Mouse (Mus musculus): ENCODE measurements at regions not wholly inside any gene's neighbourhood (a gene's known extent, or its start where the extent isn't known, plus 50 kb on each side); places are given as distances from the start of the nearest gene placed in this dataset.

DNA sequence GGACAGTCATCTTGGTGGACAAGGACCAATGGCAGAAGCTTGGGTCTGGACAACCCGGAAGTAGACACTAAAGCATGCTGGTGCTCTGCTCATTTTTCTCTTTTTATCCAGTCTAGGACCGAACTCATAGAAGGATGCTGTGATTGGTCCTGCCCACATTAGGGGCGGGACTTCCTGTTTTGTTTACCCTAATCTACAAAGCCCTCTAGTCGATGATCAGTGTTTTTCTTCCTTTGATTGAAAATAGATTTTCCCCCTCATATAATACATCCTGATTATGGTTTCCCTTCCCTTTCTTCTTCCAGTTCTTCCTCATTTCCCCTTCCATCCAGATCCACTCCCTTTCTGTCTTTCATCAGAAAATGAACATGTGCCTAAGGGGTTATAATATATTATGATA lies 175.0 kb upstream of the Stt3b start:
- no peak for TF ChIP-seq EP300 (optimal IDR thresholded peaks at IDR 0.05)
- no peak for ATAC-seq (ENCODE audit: low FRiP score, low TSS enrichment)
- no peak overlapping the region for H3K4me2 ChIP-seq (replicated peaks; ENCODE audit: low read depth)

DNA sequence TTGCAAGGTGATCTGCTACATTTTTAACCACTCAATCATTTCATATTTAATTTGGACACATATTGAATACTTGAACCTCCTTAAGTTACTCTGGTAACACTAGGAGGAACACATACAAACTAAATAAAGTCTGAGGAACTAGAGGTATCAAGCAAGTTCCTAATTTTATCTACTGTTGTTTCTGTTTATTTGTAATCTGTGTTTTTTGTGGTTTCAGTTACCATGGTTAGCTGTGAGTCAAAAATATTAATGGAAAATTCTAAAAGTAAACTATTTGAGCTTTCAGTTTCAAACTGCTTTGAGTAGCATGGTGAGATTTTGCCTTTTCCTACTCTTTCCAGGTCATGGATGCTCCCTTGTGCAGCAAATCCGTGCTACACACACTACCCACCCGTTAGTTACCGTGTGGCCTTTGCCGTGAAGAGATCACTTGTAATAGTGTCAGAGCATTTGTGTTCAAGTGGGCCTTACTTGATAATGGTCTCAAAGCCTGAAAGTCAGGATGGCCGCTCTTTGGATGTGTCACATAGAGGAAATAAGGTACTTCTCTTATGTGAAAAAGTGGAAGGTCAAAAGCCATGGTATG lies 177.0 kb upstream of the Stt3b start:
- Histone ChIP-seq H3K4me3 (ENCODE audit: low read depth, low read length) (no peak overlapping the region), H3K9ac (ENCODE audit: low read length) (no peak overlapping the region), H3K9me3 (ENCODE audit: control insufficient read depth, low read length) (no peaks in the 10 kb centered on the region), H3K4me1 (replicated peaks; ENCODE audit: control insufficient read depth, insufficient read depth) (no peaks in the 10 kb centered on the region), H3K36me3 (ENCODE audit: control insufficient read depth, insufficient read depth, low read length) (no peaks in the 10 kb centered on the region), H3K4me2 (replicated peaks; ENCODE audit: low read depth) (no peak overlapping the region), H3K27me3 (ENCODE audit: control insufficient read depth, insufficient read depth, low read length) (no peaks in the 10 kb centered on the region), H3K27ac (replicated peaks) (no peak overlapping the region)
- ATAC-seq (ENCODE audit: low FRiP score, low TSS enrichment) (no peak), DNase-seq (ENCODE audit: low spot score) (no peak)
- WGBS: 93% methylated on average over 5 of the region's 5 CpGs
- TF ChIP-seq CTCF (IDR thresholded peaks at IDR 0.05; ENCODE audit: low read depth) (no peak), EP300 (optimal IDR thresholded peaks at IDR 0.05) (no peak)

More for the DNA sequence above, 175.0 kb upstream of the Stt3b start:
- no peaks in the 10 kb centered on the region for H3K27me3 ChIP-seq (ENCODE audit: control insufficient read depth, insufficient read depth, low read length)
- DNase-seq (ENCODE audit: low spot score): no peak
- no peaks in the 10 kb centered on the region for H3K4me1 ChIP-seq (replicated peaks; ENCODE audit: control insufficient read depth, insufficient read depth)
- H3K9ac ChIP-seq (ENCODE audit: low read length): no peak overlapping the region
- H3K9me3 ChIP-seq (ENCODE audit: control insufficient read depth, low read length): no peaks in the 10 kb centered on the region
- no peak overlapping the region for H3K4me3 ChIP-seq (ENCODE audit: low read depth, low read length)
- H3K36me3 ChIP-seq (ENCODE audit: control insufficient read depth, insufficient read depth, low read length): no peaks in the 10 kb centered on the region
- no peak overlapping the region for H3K27ac ChIP-seq (replicated peaks)
- 89% methylated on average over 4 of the region's 4 CpGs for WGBS

GRCm38 (mm10) chr9:115488913-115489809 lies 178.9 kb upstream of the Stt3b start:
- H3K36me3 ChIP-seq (ENCODE audit: control insufficient read depth, insufficient read depth, low read length): no peaks in the 10 kb centered on the region
- no peak overlapping the region for H3K4me3 ChIP-seq (ENCODE audit: low read depth, low read length)
- H3K9me3 ChIP-seq (ENCODE audit: control insufficient read depth, low read length): no peaks in the 10 kb centered on the region
- no peaks in the 10 kb centered on the region for H3K27me3 ChIP-seq (ENCODE audit: control insufficient read depth, insufficient read depth, low read length)
- H3K9ac ChIP-seq (ENCODE audit: low read length): no peak overlapping the region
- H3K4me2 ChIP-seq (replicated peaks; ENCODE audit: low read depth): no peak overlapping the region
- WGBS: 89% methylated on average over 9 of the region's 9 CpGs
- ATAC-seq (ENCODE audit: low FRiP score, low TSS enrichment) (no peak), DNase-seq (ENCODE audit: low spot score) (no peak)
- TF ChIP-seq CTCF (IDR thresholded peaks at IDR 0.05; ENCODE audit: low read depth) (no peak), EP300 (optimal IDR thresholded peaks at IDR 0.05) (no peak)
- H3K4me1 ChIP-seq (replicated peaks; ENCODE audit: control insufficient read depth, insufficient read depth): no peaks in the 10 kb centered on the region
- no peak overlapping the region for H3K27ac ChIP-seq (replicated peaks)

- Histone ChIP-seq H3K36me3 (ENCODE audit: control insufficient read depth, insufficient read depth, low read length) (no peaks in the 10 kb centered on the region), H3K4me3 (ENCODE audit: low read depth, low read length) (no peak overlapping the region), H3K4me2 (replicated peaks; ENCODE audit: low read depth) (no peak overlapping the region), H3K4me1 (replicated peaks; ENCODE audit: control insufficient read depth, insufficient read depth) (no peaks in the 10 kb centered on the region), H3K27ac (replicated peaks) (no peak overlapping the region), H3K27me3 (ENCODE audit: control insufficient read depth, insufficient read depth, low read length) (no peaks in the 10 kb centered on the region), H3K9me3 (ENCODE audit: control insufficient read depth, low read length) (no peaks in the 10 kb centered on the region), H3K9ac (ENCODE audit: low read length) (no peak overlapping the region)
- ATAC-seq (ENCODE audit: low FRiP score, low TSS enrichment) (no peak), DNase-seq (ENCODE audit: low spot score) (no peak)
- TF ChIP-seq CTCF (IDR thresholded peaks at IDR 0.05; ENCODE audit: low read depth) (no peak), EP300 (optimal IDR thresholded peaks at IDR 0.05) (no peak)
- WGBS: 81% methylated on average over 6 of the region's 6 CpGs
Observed at GRCm38 (mm10) chr9:115492431-115493171, 182.4 kb upstream of the Stt3b start.

DNA sequence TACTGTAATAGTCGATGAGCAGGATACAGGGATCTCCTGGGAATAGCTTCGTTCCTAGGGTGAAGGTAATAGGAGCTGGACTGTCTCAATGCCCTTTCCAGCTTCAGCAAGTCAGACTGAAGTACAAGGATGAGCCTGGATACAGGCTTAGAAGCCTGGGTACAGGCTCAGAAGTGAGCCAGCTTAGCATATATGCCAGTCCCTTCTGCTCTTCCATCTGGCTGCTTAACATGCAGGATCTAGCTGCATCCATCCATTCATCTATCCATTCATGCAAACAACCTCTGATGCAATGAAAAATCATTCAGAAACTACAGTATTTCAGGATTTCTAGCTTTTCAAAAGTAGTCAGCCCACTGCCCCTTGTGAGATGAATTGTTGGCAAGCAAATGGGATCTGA lies 183.5 kb upstream of the Stt3b start:
- H3K9ac ChIP-seq (ENCODE audit: low read length): no peak overlapping the region
- no peaks in the 10 kb centered on the region for H3K27me3 ChIP-seq (ENCODE audit: control insufficient read depth, insufficient read depth, low read length)
- no peak for TF ChIP-seq EP300 (optimal IDR thresholded peaks at IDR 0.05)
- no peak for TF ChIP-seq CTCF (IDR thresholded peaks at IDR 0.05; ENCODE audit: low read depth)
- H3K36me3 ChIP-seq (ENCODE audit: control insufficient read depth, insufficient read depth, low read length): no peaks in the 10 kb centered on the region
- H3K9me3 ChIP-seq (ENCODE audit: control insufficient read depth, low read length): no peaks in the 10 kb centered on the region
- 96% methylated on average over 2 of the region's 2 CpGs for WGBS
- H3K4me3 ChIP-seq (ENCODE audit: low read depth, low read length): no peak overlapping the region
- no peaks in the 10 kb centered on the region for H3K4me1 ChIP-seq (replicated peaks; ENCODE audit: control insufficient read depth, insufficient read depth)
- DNase-seq (ENCODE audit: low spot score) (no peak), ATAC-seq (ENCODE audit: low FRiP score, low TSS enrichment) (no peak)
- no peak overlapping the region for H3K4me2 ChIP-seq (replicated peaks; ENCODE audit: low read depth)
- no peak overlapping the region for H3K27ac ChIP-seq (replicated peaks)

Measured in stomach, postnatal 0 days (tissue).